Mouse (Mus musculus) intestine, embryonic 14.5 days (tissue): ENCODE results near the gene AI481877. TPM values are rescaled to one million over a fixed set of nuclear protein-coding genes. Genes with fewer than 3 reads are reported as not detected.

Experiments
- ATAC-seq: fragments of 200-750 bp; cut with Nextera tagmentation; replicated peaks from 2 replicates; pipeline ENCODE4 v1.8.0; 2017; ENCODE audit warnings: low read depth, moderate number of reproducible peaks, moderate TSS enrichment, moderate library complexity; ENCODE audit not compliant: low FRiP score, low TSS enrichment
- DNase-seq: peaks from one replicate; pipeline ENCODE4 v3.0.0-alpha.2; 2018; ENCODE audit warnings: low spot score
- H3K27ac ChIP-seq: fragments of 300-500 bp; sonication (generic); 2 replicates; pipeline ENCODE4 v1.5.1; 2014; ENCODE audit warnings: low read depth, mild to moderate bottlenecking, control low read depth
- H3K27me3 ChIP-seq: fragments of 300-500 bp; sonication (generic); replicated peaks from 2 replicates; pipeline ENCODE4 v1.6.1; 2014; ENCODE audit warnings: low read length, control low read depth; ENCODE audit not compliant: control insufficient read depth, insufficient read depth
- H3K36me3 ChIP-seq: fragments of 300-500 bp; sonication (generic); 2 replicates; pipeline ENCODE4 v1.6.1; 2014; ENCODE audit warnings: low read length, control low read depth; ENCODE audit not compliant: control insufficient read depth, insufficient read depth
- H3K4me1 ChIP-seq: fragments of 300-500 bp; sonication (generic); replicated peaks from 2 replicates; pipeline ENCODE4 v1.6.1; 2014; ENCODE audit warnings: low read length, control low read depth, mixed read lengths; ENCODE audit not compliant: control insufficient read depth, insufficient read depth
- H3K4me2 ChIP-seq: fragments of 300-500 bp; sonication (generic); 2 replicates; pipeline ENCODE4 v1.6.1; 2014; ENCODE audit warnings: low read length
- H3K4me3 ChIP-seq: fragments of 300-500 bp; sonication (generic); 2 replicates; pipeline ENCODE4 v1.5.1; 2014; ENCODE audit warnings: low read depth, low read length, control low read depth, mixed read lengths
- H3K9ac ChIP-seq: fragments of 300-500 bp; sonication (generic); 2 replicates; pipeline ENCODE4 v1.6.1; 2014; ENCODE audit warnings: mild to moderate bottlenecking, low read length
- H3K9me3 ChIP-seq: fragments of 300-500 bp; sonication (generic); 2 replicates; pipeline ENCODE4 v1.6.1; 2016; ENCODE audit warnings: low read length, control low read depth; ENCODE audit not compliant: control insufficient read depth
- WGBS: fragments of 180-500 bp; shearing (Covaris S2); extraction: QIAGEN DNeasy Blood & Tissue Kit; methylation state at CpG from one replicate; pipeline ENCODE4 v1.1.7; 2014; 5-methylcytosine and 5-hydroxymethylcytosine counted together
- polyA plus RNA-seq: library from polyadenylated mRNA; unstranded; fragments of >200 nt; fragmentation: Nextera tagmentation; extraction: Ambion mirVana; gene quantifications from 2 replicates; pipeline ENCODE4 v1.2.1, GENCODE M21; 2014

Gene AI481877
- polyA plus RNA-seq, 1 experiment from 2014 or later = not detected

DNA sequence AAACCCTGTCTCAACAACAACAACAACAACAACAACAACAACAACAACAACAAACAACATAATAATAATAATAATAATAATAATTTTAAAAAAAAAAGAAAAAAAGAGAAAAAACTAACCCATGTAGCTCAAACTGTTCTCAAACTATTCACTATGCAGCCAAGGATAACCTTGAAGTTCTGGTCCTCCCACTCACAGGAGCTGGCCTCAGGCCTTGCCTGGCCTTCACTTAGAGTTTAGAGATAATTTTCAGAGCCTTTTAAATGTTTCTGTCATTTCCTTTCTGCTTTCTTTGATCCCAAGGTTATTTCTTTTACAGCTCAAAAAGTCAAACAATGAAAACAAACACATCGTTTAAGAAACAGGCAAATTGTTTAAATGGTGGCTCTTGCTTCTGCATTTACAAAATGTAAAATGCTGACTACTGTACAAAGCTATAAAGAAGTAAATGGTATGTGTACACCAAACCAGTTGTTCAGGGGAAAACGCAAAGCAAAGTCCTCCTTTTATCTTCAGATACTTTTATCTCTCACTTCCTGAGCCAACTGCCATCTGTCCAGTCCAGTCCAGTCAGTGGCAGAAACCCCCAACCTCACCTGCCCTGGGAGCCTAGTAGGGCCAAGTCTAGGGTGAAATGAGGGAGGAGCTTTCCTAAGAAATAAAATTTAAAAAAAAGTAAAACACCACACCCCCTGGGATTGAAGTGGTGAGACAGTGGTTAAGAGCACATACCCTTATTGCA is 34.6 kb upstream of the AI481877 start:
- Histone ChIP-seq H3K4me2 (no peak overlapping the region), H3K9me3 (no peaks in the 10 kb centered on the region), H3K4me1 (0 out of 2 replicates have a peak, but pooled peaks cover 2% of the 10 kb centered on the region), H3K27me3 (no peaks in the 10 kb centered on the region), H3K9ac (no peak overlapping the region), H3K4me3 (no peak overlapping the region), H3K36me3 (no peaks in the 10 kb centered on the region), H3K27ac (no peak overlapping the region)
- WGBS = 64% methylated on average over 2 of the region's 2 CpGs
- DNase-seq (no peak), ATAC-seq (no peak)

DNA sequence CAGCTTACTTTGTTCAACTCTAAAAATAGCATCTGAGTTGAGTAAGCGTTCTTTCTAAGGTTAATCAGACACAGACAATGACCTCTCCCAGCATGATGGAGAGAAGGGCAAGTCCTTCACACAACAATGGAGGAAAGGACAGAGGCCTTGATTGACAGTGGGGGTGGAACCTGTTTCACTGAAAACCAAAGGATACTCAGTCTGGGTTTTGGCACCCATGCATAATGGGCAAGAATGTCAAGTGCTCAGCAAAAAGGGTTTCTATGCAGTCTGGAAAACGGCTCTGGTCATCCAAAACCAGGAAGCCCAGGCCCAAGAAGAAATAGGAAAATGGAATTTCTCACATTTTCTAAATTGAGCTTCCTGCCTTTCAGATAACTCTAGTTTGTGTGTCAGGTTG is 33.8 kb upstream of the AI481877 start:
- Histone ChIP-seq H3K4me3 (no peak overlapping the region), H3K4me2 (no peak overlapping the region)

DNA sequence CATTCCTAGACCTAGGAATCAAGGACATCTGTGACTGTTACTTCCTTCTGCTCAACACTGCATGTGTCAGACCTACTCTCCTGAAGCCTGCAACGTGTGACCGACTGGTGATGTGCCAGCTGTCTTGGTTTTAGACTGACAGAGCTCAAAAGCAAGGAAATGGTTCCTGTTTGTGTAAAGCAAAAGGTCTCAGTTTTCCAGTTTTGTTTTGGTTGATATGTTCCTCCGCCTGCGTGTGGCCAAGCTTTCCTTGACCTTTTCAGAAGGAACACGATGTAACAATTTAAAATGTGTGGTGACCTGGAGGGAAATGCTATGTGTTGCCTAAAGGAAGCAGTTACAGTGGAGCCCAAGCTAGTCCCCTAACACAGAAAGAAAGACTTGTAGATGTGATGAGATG is 31.2 kb upstream of the AI481877 start:
- no peak overlapping the region for H3K4me2 ChIP-seq
- WGBS = 85% methylated on average over 5 of the region's 5 CpGs
- H3K9ac ChIP-seq = no peak overlapping the region
- DNase-seq (no peak), ATAC-seq (no peak)
- no peaks in the 10 kb centered on the region for H3K36me3 ChIP-seq
- no peaks in the 10 kb centered on the region for H3K27me3 ChIP-seq
- H3K4me1 ChIP-seq = no peaks in the 10 kb centered on the region
- H3K9me3 ChIP-seq = no peaks in the 10 kb centered on the region
- no peak overlapping the region for H3K4me3 ChIP-seq
- H3K27ac ChIP-seq = no peak overlapping the region

More for the DNA sequence above, 33.8 kb upstream of the AI481877 start:
- ATAC-seq = no peak
- H3K9me3 ChIP-seq = no peaks in the 10 kb centered on the region
- H3K9ac ChIP-seq = no peak overlapping the region
- 64% methylated on average over 2 of the region's 2 CpGs for WGBS
- no peaks in the 10 kb centered on the region for H3K36me3 ChIP-seq
- H3K27me3 ChIP-seq = no peaks in the 10 kb centered on the region
- H3K4me1 ChIP-seq = 0 out of 2 replicates have a peak, but pooled peaks cover 2% of the 10 kb centered on the region
- no peak for DNase-seq
- no peak overlapping the region for H3K27ac ChIP-seq

DNA sequence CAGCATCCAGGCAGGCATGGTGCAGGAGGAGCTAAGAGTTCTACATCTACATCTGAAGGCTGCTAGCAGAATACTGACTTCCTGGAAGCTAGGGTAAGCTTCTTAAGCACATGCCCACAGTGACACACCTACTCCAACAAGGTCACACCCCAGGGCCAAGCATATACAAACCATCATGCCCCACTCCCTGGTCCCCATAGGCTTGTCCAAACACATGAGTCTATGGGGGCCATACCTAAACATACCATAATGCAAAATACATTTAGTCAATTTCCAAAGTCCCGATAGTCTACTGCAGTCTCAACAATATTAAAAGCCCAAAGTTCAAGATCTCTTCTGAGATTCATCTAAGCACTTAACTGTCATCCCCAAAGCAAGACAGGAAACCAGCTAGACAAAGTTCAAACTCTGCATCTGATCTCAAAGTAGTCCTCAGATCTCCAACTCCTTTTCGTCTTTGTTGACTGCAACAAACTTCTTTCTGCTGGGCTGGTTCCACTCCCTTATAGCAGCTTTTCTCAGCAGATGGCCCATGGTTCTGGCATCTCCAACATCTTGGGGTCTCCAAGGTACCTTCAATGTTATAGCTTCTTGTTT is 28.6 kb upstream of the AI481877 start:
- ATAC-seq = no peak
- H3K4me3 ChIP-seq = no peak overlapping the region
- H3K9me3 ChIP-seq = no peaks in the 10 kb centered on the region
- DNase-seq = no peak
- H3K4me2 ChIP-seq = no peak overlapping the region
- no peaks in the 10 kb centered on the region for H3K36me3 ChIP-seq
- no peaks in the 10 kb centered on the region for H3K4me1 ChIP-seq
- no peaks in the 10 kb centered on the region for H3K27me3 ChIP-seq
- WGBS = 93% methylated on average over 2 of the region's 2 CpGs
- no peak overlapping the region for H3K9ac ChIP-seq
- H3K27ac ChIP-seq = no peak overlapping the region

DNA sequence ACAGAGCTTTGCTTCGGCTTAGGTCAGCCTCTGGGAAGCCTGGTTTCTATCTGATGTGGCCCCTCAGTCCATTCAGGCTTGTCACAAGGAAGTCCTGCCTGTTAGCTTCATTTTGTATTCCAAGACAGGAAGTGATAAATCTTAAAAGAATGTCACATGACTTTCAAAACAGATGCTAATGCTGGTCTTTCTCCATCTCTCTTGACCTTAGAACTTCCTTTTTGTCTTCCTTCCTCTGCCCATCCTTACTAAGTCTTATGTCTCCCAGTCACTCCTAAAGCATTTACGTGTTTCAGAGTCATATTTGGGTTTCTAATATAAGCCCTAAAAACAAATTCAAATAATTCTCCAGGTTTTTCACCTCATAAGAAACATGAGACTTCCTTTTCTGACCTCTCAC is 25.3 kb upstream of the AI481877 start:
- no peak overlapping the region for H3K27ac ChIP-seq
- ATAC-seq (no peak), DNase-seq (no peak)
- H3K9ac ChIP-seq = no peak overlapping the region
- WGBS = 55% methylated on average over 2 of the region's 2 CpGs
- H3K4me1 ChIP-seq = no peaks in the 10 kb centered on the region
- no peaks in the 10 kb centered on the region for H3K36me3 ChIP-seq
- H3K4me3 ChIP-seq = no peak overlapping the region
- no peaks in the 10 kb centered on the region for H3K27me3 ChIP-seq
- no peak overlapping the region for H3K4me2 ChIP-seq
- H3K9me3 ChIP-seq = no peaks in the 10 kb centered on the region

DNA sequence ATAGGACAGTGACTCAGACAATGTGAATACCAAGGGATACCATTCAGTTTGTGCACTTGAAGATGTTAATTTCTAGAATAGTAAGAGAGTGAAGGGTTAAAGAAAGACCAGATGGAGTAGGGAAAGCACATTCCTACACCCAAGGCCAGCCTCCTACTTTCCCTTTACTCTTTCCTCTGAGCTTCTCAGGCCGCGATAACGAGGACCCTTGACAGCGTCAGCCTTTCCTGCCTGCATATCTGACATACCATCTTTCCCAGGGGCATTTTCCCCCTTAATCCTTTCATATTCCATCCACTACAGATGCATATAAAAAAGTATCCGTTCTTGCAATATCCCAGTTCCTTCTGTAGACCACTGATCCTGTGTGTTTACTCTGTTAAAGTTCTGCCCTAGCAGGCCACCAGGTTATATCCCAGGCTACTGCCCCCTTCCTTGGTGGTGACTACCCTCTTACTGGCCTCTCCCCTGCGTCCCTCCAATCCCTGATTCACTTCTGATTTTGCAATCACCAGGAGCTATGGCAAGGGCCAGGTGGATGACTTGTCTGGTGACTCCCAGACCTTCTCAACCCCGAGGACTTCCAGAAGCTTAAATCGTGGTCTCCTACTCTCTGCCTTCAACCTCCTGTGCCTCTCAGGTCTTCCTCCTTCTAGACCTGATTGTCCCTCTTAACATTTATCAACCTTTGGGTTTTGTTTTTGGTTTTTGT is 22.3 kb upstream of the AI481877 start:
- Histone ChIP-seq H3K9ac (no peak overlapping the region), H3K4me2 (no peak overlapping the region), H3K9me3 (no peaks in the 10 kb centered on the region), H3K27me3 (no peaks in the 10 kb centered on the region), H3K36me3 (no peaks in the 10 kb centered on the region), H3K4me3 (no peak overlapping the region), H3K27ac (no peak overlapping the region), H3K4me1 (no peaks in the 10 kb centered on the region)
- no peak for DNase-seq
- ATAC-seq = no peak
- 55% methylated on average over 8 of the region's 8 CpGs for WGBS

DNA sequence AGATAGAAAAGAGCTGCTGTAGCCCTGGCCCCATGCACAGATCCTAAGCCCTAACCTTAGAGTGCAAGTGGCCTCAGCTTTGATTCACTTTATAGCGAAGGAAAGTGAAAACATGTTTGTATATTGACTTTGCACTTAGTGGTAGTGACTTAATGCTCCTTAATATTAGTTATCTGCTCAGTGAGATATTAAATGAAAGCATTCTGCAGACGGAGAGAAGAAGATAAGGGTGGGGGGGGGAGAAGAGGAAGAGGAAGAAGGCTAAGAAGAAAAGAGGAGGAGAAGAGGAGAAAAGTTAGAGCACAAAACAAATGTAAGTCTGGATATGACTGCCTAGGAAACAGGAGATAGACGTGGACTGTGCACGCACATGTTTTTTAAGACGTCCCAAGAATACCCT is 21.5 kb upstream of the AI481877 start:
- Histone ChIP-seq H3K27me3 (no peaks in the 10 kb centered on the region), H3K27ac (no peak overlapping the region), H3K4me3 (no peak overlapping the region), H3K9ac (no peak overlapping the region), H3K9me3 (no peaks in the 10 kb centered on the region), H3K36me3 (no peaks in the 10 kb centered on the region), H3K4me2 (no peak overlapping the region), H3K4me1 (no peaks in the 10 kb centered on the region)
- WGBS = 87% methylated on average over 5 of the region's 5 CpGs
- no peak for ATAC-seq
- DNase-seq = no peak

DNA sequence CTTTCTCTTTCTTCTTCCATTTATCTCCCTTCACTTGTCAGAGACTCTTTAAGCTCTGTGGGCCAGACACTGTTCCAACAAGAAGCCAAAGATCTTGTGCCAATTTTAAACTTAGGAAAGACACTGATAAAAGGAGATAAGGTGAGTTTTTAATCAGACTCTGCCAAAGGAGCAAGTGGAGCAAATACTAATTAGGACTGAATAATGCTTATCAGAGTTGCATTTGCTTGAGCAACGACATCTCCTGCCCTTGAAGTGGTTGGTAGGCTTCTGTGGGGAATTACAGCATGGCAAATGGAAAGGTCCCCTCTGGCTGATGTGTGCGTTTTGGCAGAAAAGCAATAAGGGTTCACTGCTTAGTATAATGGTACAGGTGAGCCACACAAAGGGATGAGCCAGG is 18.9 kb upstream of the AI481877 start:
- WGBS = 73% methylated on average over 2 of the region's 2 CpGs
- H3K9me3 ChIP-seq = no peaks in the 10 kb centered on the region
- DNase-seq = no peak
- H3K4me1 ChIP-seq = no peaks in the 10 kb centered on the region
- no peaks in the 10 kb centered on the region for H3K36me3 ChIP-seq
- no peak for ATAC-seq
- no peak overlapping the region for H3K4me3 ChIP-seq
- no peak overlapping the region for H3K27ac ChIP-seq
- H3K4me2 ChIP-seq = no peak overlapping the region
- no peaks in the 10 kb centered on the region for H3K27me3 ChIP-seq
- H3K9ac ChIP-seq = no peak overlapping the region
